Mouse (Mus musculus) embryonic facial prominence, embryonic 15.5 days (tissue): ENCODE results near the gene Mpzl3. TPM values are rescaled to one million over a fixed set of nuclear protein-coding genes. Genes with fewer than 3 reads are reported as not detected.

ENCODE experiments used
- ATAC-seq: fragments of 200-750 bp; cut with Nextera tagmentation; 2 replicates; pipeline ENCODE4 v1.8.0; 2017; ENCODE audit warnings: low read depth, moderate TSS enrichment; ENCODE audit not compliant: insufficient number of reproducible peaks, low FRiP score, low TSS enrichment
- H3K27ac ChIP-seq: fragments of 300-500 bp; sonication (generic); replicated peaks from 2 replicates; pipeline ENCODE4 v1.5.1; 2015; ENCODE audit warnings: mild to moderate bottlenecking, inconsistent platforms
- H3K27me3 ChIP-seq: fragments of 300-500 bp; sonication (generic); 2 replicates; pipeline ENCODE4 v1.6.1; 2015; ENCODE audit warnings: inconsistent platforms
- H3K36me3 ChIP-seq: fragments of 300-500 bp; sonication (generic); 2 replicates; pipeline ENCODE4 v1.6.1; 2015; ENCODE audit warnings: mild to moderate bottlenecking, inconsistent platforms
- H3K4me1 ChIP-seq: fragments of 300-500 bp; sonication (generic); 2 replicates; pipeline ENCODE4 v1.6.1; 2015; ENCODE audit warnings: inconsistent platforms
- H3K4me2 ChIP-seq: fragments of 300-500 bp; sonication (generic); replicated peaks from 2 replicates; pipeline ENCODE4 v1.6.1; 2015; ENCODE audit warnings: mild to moderate bottlenecking, inconsistent platforms
- H3K4me3 ChIP-seq: fragments of 300-500 bp; sonication (generic); replicated peaks from 2 replicates; pipeline ENCODE4 v1.5.1; 2015; ENCODE audit warnings: mild to moderate bottlenecking, inconsistent platforms
- H3K9ac ChIP-seq: fragments of 300-500 bp; sonication (generic); 2 replicates; pipeline ENCODE4 v1.6.1; 2015; ENCODE audit warnings: inconsistent platforms
- H3K9me3 ChIP-seq: fragments of 300-500 bp; sonication (generic); replicated peaks from 2 replicates; pipeline ENCODE4 v1.6.1; 2016; ENCODE audit warnings: inconsistent platforms
- WGBS: fragments of 180-500 bp; shearing (Covaris S2); methylation state at CpG from one replicate; pipeline ENCODE4 v1.1.7; 2015; 5-methylcytosine and 5-hydroxymethylcytosine counted together
- polyA plus RNA-seq: library from polyadenylated mRNA; unstranded; fragments of >200 nt; fragmentation: Nextera tagmentation; extraction: Ambion mirVana; gene quantifications from 2 replicates; pipeline ENCODE4 v1.2.1, GENCODE M21; 2015

Gene Mpzl3
- polyA plus RNA-seq, 1 experiment from 2014 or later, result 9.0 TPM

- Histone ChIP-seq H3K4me3 (no peak overlapping the region), H3K4me1 (no peaks in the 10 kb centered on the region), H3K9me3 (no peaks in the 10 kb centered on the region), H3K4me2 (no peak overlapping the region), H3K36me3 (no peaks in the 10 kb centered on the region), H3K27ac (no peak overlapping the region), H3K27me3 (peaks cover 3% of the 10 kb centered on the region; the same call in 1 of the 2 replicates), H3K9ac (no peak overlapping the region)
- WGBS, result 80% methylated on average over 3 of the region's 3 CpGs
- ATAC-seq, result no peak
Observed at GRCm38 (mm10) chr9:45083132-45083531, 28.1 kb downstream of the Mpzl3 start.

GRCm38 (mm10) chr9:45084556-45084955 is 29.6 kb downstream of the Mpzl3 start:
- no peak overlapping the region for H3K4me2 ChIP-seq
- no peaks in the 10 kb centered on the region for H3K36me3 ChIP-seq
- no peaks in the 10 kb centered on the region for H3K9me3 ChIP-seq
- H3K4me3 ChIP-seq, result no peak overlapping the region
- no peak overlapping the region for H3K9ac ChIP-seq
- 71% methylated on average over 5 of the region's 5 CpGs for WGBS
- peaks cover 3% of the 10 kb centered on the region; the same call in 1 of the 2 replicates for H3K27me3 ChIP-seq
- ATAC-seq, result no peak
- no peaks in the 10 kb centered on the region for H3K4me1 ChIP-seq
- H3K27ac ChIP-seq, result no peak overlapping the region

GRCm38 (mm10) chr9:45085741-45086690 is 31.0 kb downstream of the Mpzl3 start:
- no peak for ATAC-seq
- 69% methylated on average over 12 of the region's 12 CpGs for WGBS

GRCm38 (mm10) chr9:45088040-45088439 is 33.1 kb downstream of the Mpzl3 start:
- H3K4me1 ChIP-seq, result no peaks in the 10 kb centered on the region

More at GRCm38 (mm10) chr9:45085741-45086690, 31.0 kb downstream of the Mpzl3 start:
- Histone ChIP-seq H3K36me3 (no peaks in the 10 kb centered on the region), H3K9me3 (no peaks in the 10 kb centered on the region), H3K4me2 (no peak overlapping the region), H3K4me3 (no peak overlapping the region), H3K27ac (no peak overlapping the region), H3K27me3 (peaks cover 3% of the 10 kb centered on the region; the same call in 1 of the 2 replicates), H3K9ac (no peak overlapping the region), H3K4me1 (no peaks in the 10 kb centered on the region)

GRCm38 (mm10) chr9:45090811-45091210 is 35.8 kb downstream of the Mpzl3 start:
- Histone ChIP-seq H3K9ac (no peak overlapping the region), H3K27ac (no peak overlapping the region), H3K4me1 (no peaks in the 10 kb centered on the region), H3K36me3 (no peaks in the 10 kb centered on the region), H3K4me3 (no peak overlapping the region), H3K27me3 (0 out of 2 replicates have a peak, but pooled peaks cover 3% of the 10 kb centered on the region), H3K9me3 (no peaks in the 10 kb centered on the region), H3K4me2 (no peak overlapping the region)
- 59% methylated on average over 3 of the region's 3 CpGs for WGBS
- no peak for ATAC-seq

More at GRCm38 (mm10) chr9:45088040-45088439, 33.1 kb downstream of the Mpzl3 start:
- Histone ChIP-seq H3K27me3 (0 out of 2 replicates have a peak, but pooled peaks cover 3% of the 10 kb centered on the region), H3K4me3 (no peak overlapping the region), H3K36me3 (no peaks in the 10 kb centered on the region), H3K27ac (no peak overlapping the region), H3K9me3 (no peaks in the 10 kb centered on the region), H3K9ac (no peak overlapping the region), H3K4me2 (no peak overlapping the region)
- ATAC-seq, result no peak

GRCm38 (mm10) chr9:45092641-45093040 is 37.7 kb downstream of the Mpzl3 start:
- H3K4me1 ChIP-seq, result no peaks in the 10 kb centered on the region
- 54% methylated on average over 4 of the region's 4 CpGs for WGBS
- H3K9ac ChIP-seq, result no peak overlapping the region
- H3K36me3 ChIP-seq, result no peaks in the 10 kb centered on the region
- no peak for ATAC-seq
- no peak overlapping the region for H3K27ac ChIP-seq
- H3K4me2 ChIP-seq, result no peak overlapping the region
- no peaks in the 10 kb centered on the region for H3K9me3 ChIP-seq
- no peaks in the 10 kb centered on the region for H3K27me3 ChIP-seq
- H3K4me3 ChIP-seq, result no peak overlapping the region

GRCm38 (mm10) chr9:45095149-45095937 is 40.4 kb downstream of the Mpzl3 start:
- Histone ChIP-seq H3K4me3 (no peak overlapping the region), H3K27me3 (no peaks in the 10 kb centered on the region), H3K4me2 (no peak overlapping the region), H3K36me3 (no peaks in the 10 kb centered on the region), H3K4me1 (no peaks in the 10 kb centered on the region), H3K27ac (no peak overlapping the region), H3K9me3 (no peaks in the 10 kb centered on the region), H3K9ac (no peak overlapping the region)
- 67% methylated on average over 6 of the region's 6 CpGs for WGBS
- ATAC-seq, result no peak

GRCm38 (mm10) chr9:45097877-45098276 is 42.9 kb downstream of the Mpzl3 start:
- no peak overlapping the region for H3K27ac ChIP-seq
- 80% methylated on average over 5 of the region's 5 CpGs for WGBS
- H3K36me3 ChIP-seq, result no peaks in the 10 kb centered on the region
- H3K9ac ChIP-seq, result no peak overlapping the region
- no peak for ATAC-seq
- no peak overlapping the region for H3K4me2 ChIP-seq
- no peak overlapping the region for H3K4me3 ChIP-seq
- H3K27me3 ChIP-seq, result no peaks in the 10 kb centered on the region
- H3K9me3 ChIP-seq, result no peaks in the 10 kb centered on the region
- no peaks in the 10 kb centered on the region for H3K4me1 ChIP-seq

- Histone ChIP-seq H3K4me1 (no peaks in the 10 kb centered on the region), H3K9me3 (no peaks in the 10 kb centered on the region), H3K4me2 (no peak overlapping the region), H3K27me3 (no peaks in the 10 kb centered on the region), H3K4me3 (no peak overlapping the region), H3K27ac (no peak overlapping the region), H3K36me3 (no peaks in the 10 kb centered on the region), H3K9ac (no peak overlapping the region)
- ATAC-seq, result no peak
- 53% methylated on average over 3 of the region's 3 CpGs for WGBS
Observed at GRCm38 (mm10) chr9:45098426-45098825, 43.4 kb downstream of the Mpzl3 start.

- Histone ChIP-seq H3K36me3 (no peaks in the 10 kb centered on the region), H3K4me3 (no peak overlapping the region), H3K9me3 (no peaks in the 10 kb centered on the region), H3K9ac (no peak overlapping the region), H3K4me2 (no peak overlapping the region), H3K4me1 (no peaks in the 10 kb centered on the region), H3K27me3 (no peaks in the 10 kb centered on the region), H3K27ac (no peak overlapping the region)
- ATAC-seq, result no peak
- 64% methylated on average over 1 of the region's 1 CpGs for WGBS
Observed at GRCm38 (mm10) chr9:45102528-45102927, 47.5 kb downstream of the Mpzl3 start.

GRCm38 (mm10) chr9:45103211-45103979 is 48.4 kb downstream of the Mpzl3 start:
- H3K4me2 ChIP-seq, result no peak overlapping the region
- no peak overlapping the region for H3K27ac ChIP-seq
- no peaks in the 10 kb centered on the region for H3K9me3 ChIP-seq
- no peak for ATAC-seq
- 41% methylated on average over 11 of the region's 11 CpGs for WGBS
- no peak overlapping the region for H3K4me3 ChIP-seq
- no peaks in the 10 kb centered on the region for H3K36me3 ChIP-seq
- H3K27me3 ChIP-seq, result no peaks in the 10 kb centered on the region
- H3K4me1 ChIP-seq, result no peaks in the 10 kb centered on the region
- H3K9ac ChIP-seq, result no peak overlapping the region
